Mouse (Mus musculus) forebrain, embryonic 15.5 days (tissue): ENCODE measurements around the gene Gnat1. TPM values are rescaled to one million over a fixed set of nuclear protein-coding genes. Genes with fewer than 3 reads are reported as not detected.
A peak's percentile ranks its signal among the peaks of the same experiment; 100 is the strongest.

Source experiments
- ATAC-seq: fragments of 200-750 bp; cut with Nextera tagmentation; replicated peaks from 2 replicates; pipeline ENCODE4 v1.8.0; 2017; ENCODE audit warnings: mild to moderate bottlenecking, moderate TSS enrichment, moderate library complexity
- H3K27ac ChIP-seq: fragments of 300-500 bp; sonication (generic); replicated peaks from 2 replicates; pipeline ENCODE4 v1.5.1; 2015; ENCODE audit warnings: mild to moderate bottlenecking, inconsistent platforms
- H3K27me3 ChIP-seq: fragments of 300-500 bp; sonication (generic); 2 replicates; pipeline ENCODE4 v1.6.1; 2015; ENCODE audit warnings: inconsistent platforms
- H3K36me3 ChIP-seq: fragments of 300-500 bp; sonication (generic); 2 replicates; pipeline ENCODE4 v1.6.1; 2015; ENCODE audit warnings: mild to moderate bottlenecking, inconsistent platforms
- H3K4me1 ChIP-seq: fragments of 300-500 bp; sonication (generic); 2 replicates; pipeline ENCODE4 v1.6.1; 2015; ENCODE audit warnings: inconsistent platforms
- H3K4me2 ChIP-seq: fragments of 300-500 bp; sonication (generic); replicated peaks from 2 replicates; pipeline ENCODE4 v1.6.1; 2015; ENCODE audit warnings: mild to moderate bottlenecking, inconsistent platforms
- H3K4me3 ChIP-seq: fragments of 300-500 bp; sonication (generic); 2 replicates; pipeline ENCODE4 v1.5.1; 2015; ENCODE audit warnings: mild to moderate bottlenecking, inconsistent platforms
- H3K9ac ChIP-seq: fragments of 300-500 bp; sonication (generic); replicated peaks from 2 replicates; pipeline ENCODE4 v1.6.1; 2015; ENCODE audit warnings: mild to moderate bottlenecking, inconsistent platforms
- H3K9me3 ChIP-seq: fragments of 300-500 bp; sonication (generic); 2 replicates; pipeline ENCODE4 v1.6.1; 2016; ENCODE audit warnings: inconsistent platforms
- WGBS: fragments of 180-500 bp; shearing (Covaris S2); methylation state at CpG from one replicate; pipeline ENCODE4 v1.1.7; 2015; ENCODE audit warnings: mixed read lengths; 5-methylcytosine and 5-hydroxymethylcytosine counted together
- polyA plus RNA-seq: library from polyadenylated mRNA; unstranded; fragments of >200 nt; fragmentation: Nextera tagmentation; extraction: Ambion mirVana; gene quantifications from 2 replicates; pipeline ENCODE4 v1.2.1, GENCODE M21; 2015

The Gnat1 gene
- polyA plus RNA-seq, 1 experiment from 2014 or later: 1.8 TPM

- 0 out of 2 replicates have a peak, but pooled peaks cover 3% of the 10 kb centered on the region for H3K27me3 ChIP-seq
- H3K36me3 ChIP-seq: peaks cover 8% of the 10 kb centered on the region; the same call in 1 of the 2 replicates
- H3K27ac ChIP-seq: peak overlapping the region; percentile 90
- H3K4me2 ChIP-seq: peak overlapping the region; percentile 72
- no peaks in the 10 kb centered on the region for H3K9me3 ChIP-seq
- H3K4me1 ChIP-seq: peaks cover 54% of the 10 kb centered on the region
- ATAC-seq: peak; percentile 9; the same call in 1 of the 2 replicates
- H3K4me3 ChIP-seq: peak overlapping the region; percentile 63
- 1% methylated on average over 50 of the region's 55 CpGs for WGBS
- peak overlapping the region; percentile 63 for H3K9ac ChIP-seq
Measured at GRCm38 (mm10) chr9:107709096-107709696, 29.7 kb upstream of the Gnat1 start.

GRCm38 (mm10) chr9:107708439-107709095 lies 29.1 kb upstream of the Gnat1 start:
- Histone ChIP-seq H3K4me3 (peak overlapping the region; percentile 63), H3K4me1 (peaks cover 57% of the 10 kb centered on the region), H3K27me3 (0 out of 2 replicates have a peak, but pooled peaks cover 3% of the 10 kb centered on the region), H3K4me2 (peak overlapping the region; percentile 72), H3K9ac (peak overlapping the region; percentile 63), H3K27ac (peak overlapping the region; percentile 90), H3K36me3 (peaks cover 13% of the 10 kb centered on the region; the same call in 1 of the 2 replicates), H3K9me3 (no peaks in the 10 kb centered on the region)
- ATAC-seq: no peak
- WGBS: 8% methylated on average over 21 of the region's 21 CpGs

- H3K9ac ChIP-seq: peak overlapping the region; percentile 63
- peaks cover 14% of the 10 kb centered on the region; the same call in 1 of the 2 replicates for H3K36me3 ChIP-seq
- peak overlapping the region; percentile 90 for H3K27ac ChIP-seq
- ATAC-seq: peak; percentile 24
- H3K4me1 ChIP-seq: peaks cover 64% of the 10 kb centered on the region
- H3K4me3 ChIP-seq: peak overlapping the region; percentile 63
- H3K27me3 ChIP-seq: 0 out of 2 replicates have a peak, but pooled peaks cover 3% of the 10 kb centered on the region
- H3K4me2 ChIP-seq: peak overlapping the region; percentile 72
- WGBS: 3% methylated on average over 17 of the region's 17 CpGs
- no peaks in the 10 kb centered on the region for H3K9me3 ChIP-seq
Measured at GRCm38 (mm10) chr9:107707701-107708438, 28.4 kb upstream of the Gnat1 start.

GRCm38 (mm10) chr9:107706781-107707211 lies 27.3 kb upstream of the Gnat1 start:
- ATAC-seq: 0 out of 2 replicates have a peak, but pooled peaks have one; percentile 1
- Histone ChIP-seq H3K4me2 (peak overlapping the region; percentile 72), H3K9me3 (no peaks in the 10 kb centered on the region), H3K4me3 (peak overlapping the region; percentile 63), H3K36me3 (peaks cover 14% of the 10 kb centered on the region; the same call in 1 of the 2 replicates), H3K4me1 (peaks cover 73% of the 10 kb centered on the region), H3K27ac (peak overlapping the region; percentile 90), H3K9ac (peak overlapping the region; percentile 63), H3K27me3 (0 out of 2 replicates have a peak, but pooled peaks cover 3% of the 10 kb centered on the region)
- 4% methylated on average over 14 of the region's 14 CpGs for WGBS

- Histone ChIP-seq H3K36me3 (peaks cover 14% of the 10 kb centered on the region; the same call in 1 of the 2 replicates), H3K27ac (peak overlapping the region; percentile 34; the same call in 1 of the 2 replicates), H3K9me3 (no peaks in the 10 kb centered on the region), H3K9ac (0 out of 2 replicates have a peak overlapping the region, but pooled peaks have one; percentile 3), H3K4me2 (no peak overlapping the region), H3K27me3 (0 out of 2 replicates have a peak, but pooled peaks cover 3% of the 10 kb centered on the region), H3K4me1 (peaks cover 91% of the 10 kb centered on the region), H3K4me3 (no peak overlapping the region)
- ATAC-seq: no peak
- WGBS: 57% methylated on average over 14 of the region's 14 CpGs
Measured at GRCm38 (mm10) chr9:107703337-107704122, 24.0 kb upstream of the Gnat1 start.

GRCm38 (mm10) chr9:107702606-107703185 lies 23.2 kb upstream of the Gnat1 start:
- no peak overlapping the region for H3K4me2 ChIP-seq
- H3K27ac ChIP-seq: peak overlapping the region; percentile 34; the same call in 1 of the 2 replicates
- no peak overlapping the region for H3K4me3 ChIP-seq
- 59% methylated on average over 3 of the region's 3 CpGs for WGBS
- 0 out of 2 replicates have a peak, but pooled peaks cover 3% of the 10 kb centered on the region for H3K27me3 ChIP-seq
- no peak overlapping the region; the same call in 1 of the 2 replicates for H3K9ac ChIP-seq
- no peak for ATAC-seq
- no peaks in the 10 kb centered on the region for H3K9me3 ChIP-seq
- peaks cover 14% of the 10 kb centered on the region; the same call in 1 of the 2 replicates for H3K36me3 ChIP-seq
- peaks cover 91% of the 10 kb centered on the region for H3K4me1 ChIP-seq

GRCm38 (mm10) chr9:107701594-107701993 lies 22.1 kb upstream of the Gnat1 start:
- H3K9me3 ChIP-seq: no peaks in the 10 kb centered on the region
- peak overlapping the region; percentile 16 for H3K4me2 ChIP-seq
- H3K4me3 ChIP-seq: no peak overlapping the region
- ATAC-seq: peak; percentile 56; the same call in 1 of the 2 replicates
- H3K4me1 ChIP-seq: peaks cover 90% of the 10 kb centered on the region
- peaks cover 14% of the 10 kb centered on the region; the same call in 1 of the 2 replicates for H3K36me3 ChIP-seq
- 0 out of 2 replicates have a peak, but pooled peaks cover 3% of the 10 kb centered on the region for H3K27me3 ChIP-seq
- 28% methylated on average over 12 of the region's 12 CpGs for WGBS
- H3K27ac ChIP-seq: peak overlapping the region; percentile 81
- H3K9ac ChIP-seq: 0 out of 2 replicates have a peak overlapping the region, but pooled peaks have one; percentile 1

- peak overlapping the region; percentile 12; the same call in 1 of the 2 replicates for H3K4me2 ChIP-seq
- peak overlapping the region; percentile 81 for H3K27ac ChIP-seq
- peaks cover 11% of the 10 kb centered on the region; the same call in 1 of the 2 replicates for H3K36me3 ChIP-seq
- no peak overlapping the region for H3K9ac ChIP-seq
- H3K4me3 ChIP-seq: no peak overlapping the region
- no peaks in the 10 kb centered on the region for H3K9me3 ChIP-seq
- WGBS: 28% methylated on average over 6 of the region's 6 CpGs
- peaks cover 78% of the 10 kb centered on the region for H3K4me1 ChIP-seq
- ATAC-seq: peak; percentile 30; the same call in 1 of the 2 replicates
- H3K27me3 ChIP-seq: 0 out of 2 replicates have a peak, but pooled peaks cover under 1% of the 10 kb centered on the region
Measured at GRCm38 (mm10) chr9:107700114-107700571, 20.6 kb upstream of the Gnat1 start.

- 0 out of 2 replicates have a peak overlapping the region, but pooled peaks have one; percentile 24 for H3K4me2 ChIP-seq
- H3K27me3 ChIP-seq: no peaks in the 10 kb centered on the region
- peaks cover 77% of the 10 kb centered on the region for H3K4me1 ChIP-seq
- no peaks in the 10 kb centered on the region for H3K9me3 ChIP-seq
- H3K27ac ChIP-seq: peak overlapping the region; percentile 81
- H3K4me3 ChIP-seq: no peak overlapping the region
- H3K9ac ChIP-seq: no peak overlapping the region; the same call in 1 of the 2 replicates
- ATAC-seq: no peak
- 14% methylated on average over 9 of the region's 9 CpGs for WGBS
- H3K36me3 ChIP-seq: peaks cover 8% of the 10 kb centered on the region; the same call in 1 of the 2 replicates
Measured at GRCm38 (mm10) chr9:107699376-107699980, 20.0 kb upstream of the Gnat1 start.

- Histone ChIP-seq H3K4me2 (peak overlapping the region; percentile 24), H3K9me3 (no peaks in the 10 kb centered on the region), H3K4me1 (peaks cover 70% of the 10 kb centered on the region), H3K36me3 (0 out of 2 replicates have a peak, but pooled peaks cover 2% of the 10 kb centered on the region), H3K9ac (0 out of 2 replicates have a peak overlapping the region, but pooled peaks have one; percentile 8), H3K27me3 (no peaks in the 10 kb centered on the region), H3K4me3 (no peak overlapping the region), H3K27ac (peak overlapping the region; percentile 62; the same call in 1 of the 2 replicates)
- no peak for ATAC-seq
- 9% methylated on average over 14 of the region's 14 CpGs for WGBS
Measured at GRCm38 (mm10) chr9:107698611-107699190, 19.2 kb upstream of the Gnat1 start.
